Mouse (Mus musculus) frontal cortex, adult 2 months (tissue): Measurements from ENCODE around the gene Ndst2. TPM values are rescaled to one million over a fixed set of nuclear protein-coding genes. Genes with fewer than 3 reads are reported as not detected.

Source experiments
- DNase-seq, 2 experiments: peaks; one replicate each; pipeline ENCODE4 v3.0.0; 2022; ENCODE audit warnings: low spot score in 1 of 2; ENCODE audit errors: extremely low spot score in 1 of 2
- polyA plus RNA-seq: library from polyadenylated mRNA; depleted of rRNA; stranded (reverse); fragments of >200 nt; gene quantifications from 2 replicates; pipeline ENCODE4 v1.2.3, GENCODE M21; 2012

Gene Ndst2
- polyA plus RNA-seq, 1 experiment, result 24.8 TPM

- no peak for DNase-seq
These were observed 32.1 kb downstream of the Ndst2 start for GRCm38 (mm10) chr14:20702096-20702740.

DNA sequence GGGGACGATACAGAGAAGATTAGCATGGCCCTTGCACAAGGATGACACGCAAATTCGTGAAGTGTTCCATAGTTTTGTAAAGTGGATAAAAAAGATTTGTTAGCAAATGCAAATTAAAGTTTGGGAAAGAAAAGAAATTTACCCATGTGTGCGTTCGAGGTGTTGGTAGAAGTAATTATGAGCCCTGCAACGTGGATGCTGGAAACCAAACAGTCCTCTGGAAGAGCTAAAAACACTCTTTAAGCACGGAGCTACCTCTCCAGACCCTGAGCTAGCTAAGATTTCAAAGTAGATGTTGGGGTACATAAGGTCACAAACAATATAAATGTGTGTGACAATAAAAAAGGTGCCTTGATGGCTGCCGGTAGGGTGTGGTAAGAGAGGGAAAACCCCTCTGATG lies 32.8 kb downstream of the Ndst2 start:
- no peak for DNase-seq

- DNase-seq, result no peak
These were observed 34.0 kb downstream of the Ndst2 start for GRCm38 (mm10) chr14:20700362-20700761.

GRCm38 (mm10) chr14:20698515-20698914 lies 35.8 kb downstream of the Ndst2 start:
- no peak for DNase-seq

- DNase-seq, result peak; percentile 70 to 80
These were observed 37.4 kb downstream of the Ndst2 start for GRCm38 (mm10) chr14:20696986-20697385.

- DNase-seq, result no peak
These were observed 38.4 kb downstream of the Ndst2 start for GRCm38 (mm10) chr14:20695761-20696520.

GRCm38 (mm10) chr14:20694884-20695760 lies 39.2 kb downstream of the Ndst2 start, which contains the start of gene Fut11:
Gene Fut11 (plus strand): TSS chr14:20694968.
- peak; percentile 61 to 86 for DNase-seq

DNA sequence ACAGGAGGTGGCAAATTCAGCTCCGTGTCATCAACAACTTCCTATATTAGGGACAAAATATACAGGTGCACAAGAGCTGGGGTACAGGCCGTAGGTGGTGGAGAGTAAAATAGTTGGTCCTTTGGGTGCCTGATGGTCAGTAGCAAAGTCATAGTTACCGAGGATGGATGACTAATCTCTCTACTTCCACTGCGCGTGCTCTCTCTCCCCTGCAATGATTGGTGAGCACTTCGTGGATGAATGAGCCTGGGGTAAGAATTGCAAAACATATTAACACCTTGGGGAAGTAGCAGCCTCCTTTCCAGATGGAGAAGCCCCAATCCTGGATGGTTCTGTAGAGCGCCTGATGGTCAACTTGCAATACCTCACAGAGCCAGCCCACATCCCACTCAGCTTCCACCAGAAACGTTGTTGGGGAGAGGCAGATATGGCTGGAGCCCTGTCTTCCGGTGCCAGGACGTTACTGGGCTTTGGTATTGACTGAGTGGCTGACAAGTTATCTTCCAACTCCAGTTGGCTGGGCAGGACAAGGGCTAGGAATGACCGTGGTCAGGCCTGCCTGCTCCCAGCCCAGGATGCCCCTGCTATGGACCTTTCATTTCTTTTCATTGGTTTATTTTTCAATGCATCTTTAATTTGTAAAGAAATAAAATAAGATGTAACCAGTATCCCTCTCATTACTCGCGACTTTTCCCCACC lies 40.0 kb downstream of the Ndst2 start:
- DNase-seq, result peak in 1 of 2 experiments; percentile 36

GRCm38 (mm10) chr14:20693589-20694101 lies 40.7 kb downstream of the Ndst2 start:
- DNase-seq, result no peak

DNA sequence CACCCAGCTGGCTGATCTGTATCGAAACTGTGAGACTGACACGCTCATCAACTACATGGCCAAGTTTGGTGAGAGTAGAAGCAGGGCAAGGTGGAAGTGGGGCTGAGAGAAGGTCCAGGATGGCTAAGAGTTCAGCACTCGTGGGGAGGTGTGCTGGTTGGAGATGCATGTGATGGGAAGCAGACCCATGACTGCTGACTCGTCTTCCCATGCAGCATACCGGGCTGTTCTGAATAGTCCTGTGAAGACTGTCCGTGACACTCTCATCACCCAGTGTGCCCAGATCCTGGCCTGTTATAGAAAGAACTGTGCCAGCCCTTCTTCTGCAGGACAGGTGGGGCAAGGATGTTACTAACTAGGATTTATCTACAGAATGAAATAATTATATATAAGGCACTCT lies 42.6 kb downstream of the Ndst2 start:
- DNase-seq, result no peak

DNA sequence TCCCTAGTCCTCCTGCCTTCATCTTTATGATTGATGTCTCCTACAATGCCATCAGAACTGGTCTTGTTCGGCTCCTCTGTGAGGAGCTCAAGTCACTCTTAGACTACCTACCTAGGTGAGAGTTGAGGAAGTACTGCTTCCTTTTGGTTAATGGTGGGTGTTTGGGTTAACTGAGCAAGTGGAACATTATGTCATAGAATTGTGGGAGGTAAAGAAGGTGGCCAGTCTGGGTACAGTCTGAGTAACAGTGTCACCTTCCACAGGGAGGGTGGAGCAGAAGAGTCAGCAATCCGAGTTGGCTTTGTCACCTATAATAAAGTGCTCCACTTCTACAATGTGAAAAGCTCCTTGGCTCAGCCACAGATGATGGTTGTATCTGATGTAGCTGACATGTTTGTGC lies 45.4 kb downstream of the Ndst2 start:
- DNase-seq, result no peak

- DNase-seq, result peak in 1 of 2 experiments; percentile 58
These were observed 47.8 kb downstream of the Ndst2 start for GRCm38 (mm10) chr14:20686576-20686975.

GRCm38 (mm10) chr14:20682498-20682897 lies 51.9 kb downstream of the Ndst2 start:
- DNase-seq, result no peak

- no peak for DNase-seq
These were observed 52.6 kb downstream of the Ndst2 start for GRCm38 (mm10) chr14:20681742-20682141.

GRCm38 (mm10) chr14:20677906-20678305 lies 56.5 kb downstream of the Ndst2 start:
- DNase-seq, result no peak

- DNase-seq, result peak; percentile 91 to 98
These were observed 60.1 kb downstream of the Ndst2 start, which contains the start of gene Sec24c for GRCm38 (mm10) chr14:20674064-20674833. Gene Sec24c (plus strand): TSS chr14:20674308.

DNA sequence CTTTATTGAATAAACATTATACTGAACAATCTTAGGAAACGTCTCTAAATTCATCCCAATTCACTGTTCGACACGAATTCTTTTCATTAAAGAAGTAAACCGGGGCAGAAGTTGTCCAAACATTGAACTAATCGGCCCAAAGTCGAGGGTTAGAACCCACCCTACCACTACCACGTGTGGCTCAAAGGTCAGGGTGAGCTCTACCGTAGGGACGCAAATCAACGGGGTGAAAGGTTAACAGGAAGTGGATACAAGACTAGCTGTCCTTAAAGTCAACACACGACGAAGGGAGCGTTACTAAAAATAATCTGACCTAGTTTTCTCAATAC lies 60.7 kb downstream of the Ndst2 start:
- no peak for DNase-seq
